Mouse (Mus musculus): ENCODE results near the gene Emilin2. TPM values are rescaled to one million over a fixed set of nuclear protein-coding genes. Genes with fewer than 3 reads are reported as not detected.
A peak's percentile ranks its signal among the peaks of the same experiment; 100 is the strongest.

Emilin2 gene
- polyA plus RNA-seq, 1 experiment from 2014 or later = 2.4 TPM

GRCm38 (mm10) chr17:71277701-71278491 lies 33.9 kb downstream of the Emilin2 start:
- no peak overlapping the region for H3K9ac ChIP-seq (ENCODE audit: low read depth, low read length)
- 83% methylated on average over 6 of the region's 6 CpGs for WGBS
- no peaks in the 10 kb centered on the region for H3K36me3 ChIP-seq (ENCODE audit: control insufficient read depth, insufficient read depth, low read length)
- H3K4me3 ChIP-seq (ENCODE audit: low read length) = no peak overlapping the region
- no peaks in the 10 kb centered on the region for H3K4me1 ChIP-seq (ENCODE audit: control insufficient read depth, insufficient read depth, low read length)
- no peak for ATAC-seq
- H3K27me3 ChIP-seq (replicated peaks; ENCODE audit: control insufficient read depth, insufficient read depth, low read length) = no peaks in the 10 kb centered on the region
- H3K9me3 ChIP-seq (ENCODE audit: control insufficient read depth, low read length) = no peaks in the 10 kb centered on the region
- H3K4me2 ChIP-seq (ENCODE audit: low read depth, low read length) = no peak overlapping the region
- no peak overlapping the region for H3K27ac ChIP-seq (ENCODE audit: low read length)

GRCm38 (mm10) chr17:71276771-71277170 lies 35.0 kb downstream of the Emilin2 start:
- WGBS = 85% methylated on average over 10 of the region's 10 CpGs
- no peak overlapping the region for H3K9ac ChIP-seq (ENCODE audit: low read depth, low read length)
- H3K4me1 ChIP-seq (ENCODE audit: control insufficient read depth, insufficient read depth, low read length) = no peaks in the 10 kb centered on the region
- H3K27me3 ChIP-seq (replicated peaks; ENCODE audit: control insufficient read depth, insufficient read depth, low read length) = no peaks in the 10 kb centered on the region
- no peaks in the 10 kb centered on the region for H3K36me3 ChIP-seq (ENCODE audit: control insufficient read depth, insufficient read depth, low read length)
- no peak overlapping the region for H3K4me3 ChIP-seq (ENCODE audit: low read length)
- no peak overlapping the region for H3K27ac ChIP-seq (ENCODE audit: low read length)
- ATAC-seq = no peak
- H3K4me2 ChIP-seq (ENCODE audit: low read depth, low read length) = no peak overlapping the region
- H3K9me3 ChIP-seq (ENCODE audit: control insufficient read depth, low read length) = no peaks in the 10 kb centered on the region

GRCm38 (mm10) chr17:71273901-71274300 lies 37.9 kb downstream of the Emilin2 start:
- H3K9ac ChIP-seq (ENCODE audit: low read depth, low read length) = no peak overlapping the region
- H3K9me3 ChIP-seq (ENCODE audit: control insufficient read depth, low read length) = no peaks in the 10 kb centered on the region
- no peaks in the 10 kb centered on the region for H3K4me1 ChIP-seq (ENCODE audit: control insufficient read depth, insufficient read depth, low read length)
- no peak overlapping the region for H3K4me3 ChIP-seq (ENCODE audit: low read length)
- no peaks in the 10 kb centered on the region for H3K27me3 ChIP-seq (replicated peaks; ENCODE audit: control insufficient read depth, insufficient read depth, low read length)
- no peaks in the 10 kb centered on the region for H3K36me3 ChIP-seq (ENCODE audit: control insufficient read depth, insufficient read depth, low read length)
- no peak overlapping the region for H3K4me2 ChIP-seq (ENCODE audit: low read depth, low read length)
- no peak overlapping the region for H3K27ac ChIP-seq (ENCODE audit: low read length)
- no peak for ATAC-seq
- WGBS = 89% methylated on average over 12 of the region's 12 CpGs

- Histone ChIP-seq H3K36me3 (ENCODE audit: control insufficient read depth, insufficient read depth, low read length) (no peaks in the 10 kb centered on the region), H3K4me1 (ENCODE audit: control insufficient read depth, insufficient read depth, low read length) (no peaks in the 10 kb centered on the region), H3K9me3 (ENCODE audit: control insufficient read depth, low read length) (no peaks in the 10 kb centered on the region), H3K27ac (ENCODE audit: low read length) (no peak overlapping the region), H3K9ac (ENCODE audit: low read depth, low read length) (no peak overlapping the region), H3K4me3 (ENCODE audit: low read length) (no peak overlapping the region), H3K4me2 (ENCODE audit: low read depth, low read length) (no peak overlapping the region), H3K27me3 (replicated peaks; ENCODE audit: control insufficient read depth, insufficient read depth, low read length) (no peaks in the 10 kb centered on the region)
- 89% methylated on average over 3 of the region's 3 CpGs for WGBS
- ATAC-seq = peak; percentile 79
Measured at GRCm38 (mm10) chr17:71268599-71268998, 43.2 kb downstream of the Emilin2 start.

- Histone ChIP-seq H3K4me2 (ENCODE audit: low read depth, low read length) (no peak overlapping the region), H3K36me3 (ENCODE audit: control insufficient read depth, insufficient read depth, low read length) (no peaks in the 10 kb centered on the region), H3K9ac (ENCODE audit: low read depth, low read length) (no peak overlapping the region), H3K4me3 (ENCODE audit: low read length) (no peak overlapping the region), H3K9me3 (ENCODE audit: control insufficient read depth, low read length) (no peaks in the 10 kb centered on the region), H3K27ac (ENCODE audit: low read length) (no peak overlapping the region), H3K27me3 (replicated peaks; ENCODE audit: control insufficient read depth, insufficient read depth, low read length) (no peaks in the 10 kb centered on the region), H3K4me1 (ENCODE audit: control insufficient read depth, insufficient read depth, low read length) (no peaks in the 10 kb centered on the region)
- WGBS = 89% methylated on average over 10 of the region's 10 CpGs
- ATAC-seq = no peak
Measured at GRCm38 (mm10) chr17:71268152-71268551, 43.6 kb downstream of the Emilin2 start.

GRCm38 (mm10) chr17:71267374-71267773 lies 44.4 kb downstream of the Emilin2 start:
- no peaks in the 10 kb centered on the region for H3K4me1 ChIP-seq (ENCODE audit: control insufficient read depth, insufficient read depth, low read length)
- no peak overlapping the region for H3K27ac ChIP-seq (ENCODE audit: low read length)
- H3K9ac ChIP-seq (ENCODE audit: low read depth, low read length) = no peak overlapping the region
- no peaks in the 10 kb centered on the region for H3K9me3 ChIP-seq (ENCODE audit: control insufficient read depth, low read length)
- H3K4me3 ChIP-seq (ENCODE audit: low read length) = no peak overlapping the region
- no peak for ATAC-seq
- no peaks in the 10 kb centered on the region for H3K27me3 ChIP-seq (replicated peaks; ENCODE audit: control insufficient read depth, insufficient read depth, low read length)
- no peak overlapping the region for H3K4me2 ChIP-seq (ENCODE audit: low read depth, low read length)
- WGBS = 88% methylated on average over 8 of the region's 8 CpGs
- no peaks in the 10 kb centered on the region for H3K36me3 ChIP-seq (ENCODE audit: control insufficient read depth, insufficient read depth, low read length)

- WGBS = 64% methylated on average over 5 of the region's 5 CpGs
- no peak overlapping the region for H3K9ac ChIP-seq (ENCODE audit: low read depth, low read length)
- H3K9me3 ChIP-seq (ENCODE audit: control insufficient read depth, low read length) = no peaks in the 10 kb centered on the region
- H3K4me3 ChIP-seq (ENCODE audit: low read length) = no peak overlapping the region
- ATAC-seq = peak; percentile 39; the same call in 1 of the 2 replicates
- no peak overlapping the region for H3K4me2 ChIP-seq (ENCODE audit: low read depth, low read length)
- no peak overlapping the region for H3K27ac ChIP-seq (ENCODE audit: low read length)
- no peaks in the 10 kb centered on the region for H3K36me3 ChIP-seq (ENCODE audit: control insufficient read depth, insufficient read depth, low read length)
- H3K4me1 ChIP-seq (ENCODE audit: control insufficient read depth, insufficient read depth, low read length) = no peaks in the 10 kb centered on the region
- H3K27me3 ChIP-seq (replicated peaks; ENCODE audit: control insufficient read depth, insufficient read depth, low read length) = no peaks in the 10 kb centered on the region
Measured at GRCm38 (mm10) chr17:71265336-71266051, 46.3 kb downstream of the Emilin2 start.

GRCm38 (mm10) chr17:71264739-71265138 lies 47.0 kb downstream of the Emilin2 start:
- Histone ChIP-seq H3K27me3 (replicated peaks; ENCODE audit: control insufficient read depth, insufficient read depth, low read length) (no peaks in the 10 kb centered on the region), H3K27ac (ENCODE audit: low read length) (no peak overlapping the region), H3K36me3 (ENCODE audit: control insufficient read depth, insufficient read depth, low read length) (no peaks in the 10 kb centered on the region), H3K4me1 (ENCODE audit: control insufficient read depth, insufficient read depth, low read length) (0 out of 2 replicates have a peak, but pooled peaks cover 3% of the 10 kb centered on the region), H3K9ac (ENCODE audit: low read depth, low read length) (no peak overlapping the region), H3K4me3 (ENCODE audit: low read length) (no peak overlapping the region), H3K4me2 (ENCODE audit: low read depth, low read length) (no peak overlapping the region), H3K9me3 (ENCODE audit: control insufficient read depth, low read length) (no peaks in the 10 kb centered on the region)
- ATAC-seq = no peak
- WGBS = 74% methylated on average over 4 of the region's 4 CpGs

GRCm38 (mm10) chr17:71263136-71263535 lies 48.6 kb downstream of the Emilin2 start:
- H3K27me3 ChIP-seq (replicated peaks; ENCODE audit: control insufficient read depth, insufficient read depth, low read length) = no peaks in the 10 kb centered on the region

More at GRCm38 (mm10) chr17:71263136-71263535, 48.6 kb downstream of the Emilin2 start:
- Histone ChIP-seq H3K36me3 (ENCODE audit: control insufficient read depth, insufficient read depth, low read length) (no peaks in the 10 kb centered on the region), H3K9me3 (ENCODE audit: control insufficient read depth, low read length) (no peaks in the 10 kb centered on the region), H3K4me2 (ENCODE audit: low read depth, low read length) (no peak overlapping the region), H3K9ac (ENCODE audit: low read depth, low read length) (no peak overlapping the region), H3K4me3 (ENCODE audit: low read length) (no peak overlapping the region), H3K27ac (ENCODE audit: low read length) (no peak overlapping the region), H3K4me1 (ENCODE audit: control insufficient read depth, insufficient read depth, low read length) (peaks cover 3% of the 10 kb centered on the region; the same call in 1 of the 2 replicates)
- no peak for ATAC-seq
- 77% methylated on average over 6 of the region's 6 CpGs for WGBS
